Mouse (Mus musculus): ENCODE measurements around the gene Mgat5b.
A peak's percentile ranks its signal among the peaks of the same experiment; 100 is the strongest.

Gene Mgat5b

GRCm38 (mm10) chr11:116982543-116982942 lies 63.9 kb downstream of the Mgat5b start:
- no peak for DNase-seq (ENCODE audit: low spot score)

DNA sequence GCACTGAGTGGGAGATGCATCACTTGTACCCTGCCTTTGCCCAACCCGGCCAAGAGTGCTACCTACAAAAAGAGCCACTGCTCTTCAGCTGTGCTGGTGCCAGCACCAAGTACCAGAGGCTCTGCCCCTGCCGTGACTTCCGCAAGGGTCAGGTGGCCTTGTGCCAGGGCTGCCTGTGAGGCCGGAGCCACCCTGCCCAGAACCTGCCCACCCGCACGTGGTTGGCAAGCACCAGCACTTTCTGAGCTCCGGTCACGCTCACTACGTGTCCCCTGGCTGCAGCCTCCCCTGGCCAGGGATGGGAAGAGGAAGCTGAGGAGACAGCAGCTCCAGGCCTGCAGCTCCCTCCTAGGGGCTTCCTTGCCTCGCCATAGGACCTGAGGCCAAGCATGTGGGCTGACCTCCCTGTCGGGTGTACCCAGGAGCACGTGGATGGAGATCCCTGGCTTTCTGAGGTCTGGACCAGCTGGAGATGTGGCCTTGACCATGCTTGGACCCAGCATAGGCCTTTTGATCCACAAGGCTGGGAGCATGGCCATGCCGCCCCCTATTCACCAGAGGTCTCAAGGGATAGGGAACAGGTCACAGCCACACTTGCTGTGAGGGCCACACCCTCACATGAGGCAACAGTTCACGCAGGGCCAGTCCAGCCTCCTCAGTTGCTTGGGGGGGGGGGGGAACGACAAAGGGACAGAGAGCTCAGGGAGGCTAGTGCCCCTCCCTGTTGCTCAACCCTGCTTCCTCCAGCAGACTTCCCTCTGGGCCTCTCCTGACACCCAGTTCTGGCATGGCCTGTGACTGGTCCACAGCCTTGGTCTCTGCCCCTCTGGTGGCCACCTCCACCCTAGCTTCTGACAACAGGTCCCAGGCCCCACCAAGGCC lies 67.1 kb downstream of the Mgat5b start:
- DNase-seq (ENCODE audit: low spot score): no peak

DNA sequence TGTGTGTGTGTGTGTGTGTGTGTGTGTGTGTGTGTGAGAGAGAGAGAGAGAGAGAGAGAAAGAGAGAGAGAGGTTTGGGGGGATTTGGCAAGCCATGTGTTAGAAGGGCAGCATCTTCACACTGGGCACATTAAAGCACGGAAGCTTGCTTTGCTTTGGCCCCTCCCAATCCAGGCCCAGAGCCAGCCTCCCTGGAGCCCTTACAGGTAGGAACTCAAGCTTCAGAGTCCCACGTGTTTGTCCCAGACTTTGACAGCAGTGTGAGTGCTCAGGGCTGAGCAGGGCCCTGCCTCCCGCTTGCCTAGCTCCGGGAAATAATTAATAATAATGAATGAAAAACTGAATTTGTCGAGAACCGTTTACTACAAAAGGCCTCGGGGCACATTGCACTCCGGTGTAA lies 69.5 kb downstream of the Mgat5b start:
- no peak for DNase-seq (ENCODE audit: low spot score)

DNA sequence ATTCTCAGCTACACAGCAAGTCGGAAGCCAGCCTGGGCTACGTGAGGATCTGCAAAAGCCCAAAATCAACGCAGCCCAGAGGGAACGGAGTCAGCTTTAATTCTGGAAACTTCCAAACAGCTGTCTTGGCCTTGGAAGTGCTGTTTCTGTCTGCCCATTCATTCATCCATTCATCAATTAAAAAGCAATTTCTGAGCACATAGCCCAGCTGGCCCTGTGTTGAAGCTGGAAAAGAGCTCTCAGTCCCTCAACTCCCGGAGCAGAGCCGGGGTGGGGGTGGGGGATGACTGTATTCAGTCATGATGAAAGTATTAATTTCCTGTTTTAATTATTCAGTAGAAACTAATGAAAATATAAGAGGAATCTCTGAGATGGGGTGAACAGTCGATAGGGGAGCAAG lies 71.6 kb downstream of the Mgat5b start:
- DNase-seq (ENCODE audit: low spot score): no peak

DNA sequence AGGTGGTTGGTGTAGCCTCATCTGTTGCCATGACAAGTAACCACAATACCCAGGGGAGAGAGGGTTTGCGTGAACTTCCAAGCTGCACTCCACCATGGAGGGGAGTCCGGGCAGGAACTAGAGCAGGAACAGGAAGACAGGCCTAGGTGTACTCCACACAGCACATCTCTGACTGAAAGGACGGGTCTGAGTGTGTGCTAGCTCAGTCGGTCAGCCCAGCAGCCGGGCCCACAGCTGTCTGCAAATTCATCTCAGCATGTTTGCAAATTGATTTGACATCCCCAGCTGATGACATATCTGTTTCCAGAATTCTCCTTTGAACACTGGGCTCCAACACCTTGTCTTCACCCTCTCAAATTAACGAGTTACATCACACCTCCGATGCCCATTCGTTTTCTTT lies 72.7 kb downstream of the Mgat5b start:
- no peak for DNase-seq (ENCODE audit: low spot score)

- no peak for DNase-seq (ENCODE audit: low spot score)
These were observed 73.3 kb downstream of the Mgat5b start for GRCm38 (mm10) chr11:116991964-116992363.

DNA sequence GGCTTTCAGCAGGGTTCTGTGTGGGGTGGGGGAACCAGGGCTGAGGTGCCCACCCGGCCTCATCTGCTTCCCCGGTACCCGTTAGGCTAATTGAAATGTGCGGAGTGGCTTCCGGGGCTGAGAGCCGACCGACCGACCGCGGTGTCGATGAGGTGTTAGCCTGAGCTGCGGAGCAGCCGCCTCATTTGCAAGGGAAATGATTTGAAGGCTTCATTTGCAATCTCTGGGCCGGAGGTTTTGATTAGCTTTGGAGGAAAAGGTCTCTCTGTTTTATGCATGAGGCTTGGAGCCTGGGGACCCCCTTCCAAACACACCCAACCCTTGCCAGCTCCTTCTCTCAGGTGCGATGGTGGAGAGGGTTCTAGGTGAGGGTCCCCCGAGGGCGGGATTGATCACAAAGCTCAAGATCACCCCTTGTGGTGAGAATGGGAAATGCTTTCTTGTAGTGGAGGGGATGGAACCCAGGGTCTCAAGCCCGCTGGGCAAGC lies 75.5 kb downstream of the Mgat5b start:
- DNase-seq (ENCODE audit: low spot score): no peak

DNA sequence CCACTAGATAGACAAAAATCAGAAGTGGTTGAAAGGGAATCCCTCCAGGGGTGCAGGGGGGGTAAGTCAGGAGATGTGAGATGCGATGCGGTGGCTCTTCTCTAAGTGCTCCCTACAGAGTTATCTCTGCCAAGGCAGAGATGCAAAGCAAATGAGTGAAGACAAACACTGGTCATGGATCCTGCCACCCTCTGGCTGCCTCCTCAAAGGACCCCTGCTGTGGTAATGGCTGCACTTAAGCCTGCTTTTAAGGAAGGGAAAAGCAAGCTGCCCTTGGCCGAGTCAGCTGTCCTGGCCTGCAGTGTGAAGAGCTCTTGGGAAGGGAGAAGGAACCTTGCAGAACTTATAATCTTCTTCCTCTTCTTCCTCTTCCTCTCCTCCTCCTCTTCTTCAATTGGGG lies 78.3 kb downstream of the Mgat5b start:
- no peak for DNase-seq (ENCODE audit: low spot score)

GRCm38 (mm10) chr11:116998935-116999334 lies 80.3 kb downstream of the Mgat5b start:
- no peak for DNase-seq (ENCODE audit: low spot score)

GRCm38 (mm10) chr11:117000219-117000618 lies 81.6 kb downstream of the Mgat5b start:
- DNase-seq (ENCODE audit: low spot score): no peak

DNA sequence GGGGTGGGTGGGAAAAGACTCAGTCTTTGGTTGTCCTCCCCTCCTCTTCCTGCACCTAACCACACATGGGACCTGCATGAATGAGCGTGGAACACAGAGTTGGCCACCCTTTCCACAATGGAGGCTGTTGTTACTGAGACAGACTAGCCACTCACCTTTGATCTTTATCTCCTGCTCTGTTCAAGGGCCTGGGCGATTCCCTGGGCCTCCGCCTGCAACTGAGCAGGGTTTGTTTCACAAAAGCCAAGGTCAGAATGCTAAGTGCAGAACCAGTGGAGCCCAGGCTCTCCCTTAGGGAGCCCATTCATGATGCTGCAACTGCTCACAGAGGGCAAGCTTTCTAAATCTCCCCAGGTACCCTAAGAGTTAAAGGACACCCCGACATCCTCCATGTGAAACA lies 83.1 kb downstream of the Mgat5b start:
- DNase-seq (ENCODE audit: low spot score): no peak

- no peak for DNase-seq (ENCODE audit: low spot score)
These were observed 84.8 kb downstream of the Mgat5b start for GRCm38 (mm10) chr11:117003503-117003902.

DNA sequence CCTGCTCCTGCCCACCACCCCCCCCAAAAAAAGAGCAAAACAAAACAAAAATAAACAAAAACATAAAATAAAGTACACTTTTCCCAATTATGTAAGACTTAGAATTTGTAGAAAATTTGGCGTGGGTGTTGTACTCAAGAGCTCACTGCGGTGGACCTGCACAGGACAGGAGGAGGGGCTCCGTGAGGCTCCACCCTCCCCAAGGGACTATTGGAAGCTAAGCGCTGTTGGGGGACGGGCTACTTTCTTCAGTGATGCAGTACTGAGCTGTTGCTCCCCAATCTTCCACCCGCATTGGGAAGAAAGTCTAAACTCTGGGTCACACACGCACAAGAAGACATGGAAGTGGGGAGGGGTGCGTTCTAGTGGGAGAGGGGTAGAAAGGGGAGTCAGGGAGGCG lies 85.6 kb downstream of the Mgat5b start:
- no peak for DNase-seq (ENCODE audit: low spot score)

DNA sequence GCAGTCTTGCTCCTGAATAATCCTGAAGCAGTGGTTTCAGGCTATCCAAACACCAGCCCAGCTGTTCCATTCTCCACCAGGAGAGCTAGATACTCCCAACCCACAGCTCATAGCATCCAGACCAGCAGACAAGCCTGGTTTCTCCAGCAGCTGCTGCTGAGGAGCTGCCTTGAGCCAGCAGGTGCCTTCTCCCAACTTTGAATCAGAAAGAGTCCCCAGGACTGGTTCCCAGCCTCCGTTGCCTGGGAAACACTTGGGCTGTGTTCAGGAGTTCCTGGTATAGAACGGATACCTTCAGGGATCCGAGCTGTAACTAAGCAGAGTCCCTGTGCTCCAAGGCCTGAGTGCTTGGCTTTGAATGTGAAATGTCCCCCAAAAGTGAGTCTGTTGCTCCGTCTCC lies 98.8 kb downstream of the Mgat5b start:
- DNase-seq (ENCODE audit: low spot score): no peak

DNA sequence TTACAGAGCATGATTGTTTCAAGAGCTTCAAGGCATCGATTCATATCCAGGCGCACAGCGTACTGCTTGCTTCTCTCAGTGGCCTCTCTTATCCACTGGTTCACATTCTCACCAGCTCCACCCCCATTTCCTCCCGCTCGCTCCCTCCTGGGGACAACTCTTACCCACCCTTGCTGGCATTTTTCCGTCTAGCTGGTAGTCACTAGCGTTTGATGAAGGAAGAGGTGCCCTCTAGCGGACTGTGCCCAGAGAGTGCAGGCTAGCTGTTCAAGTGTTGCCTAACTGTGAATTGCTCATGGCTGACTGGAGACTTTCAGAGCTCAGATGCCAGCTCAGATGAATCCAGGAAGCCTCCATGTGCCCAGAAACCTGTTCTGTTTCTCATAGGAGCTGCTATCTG lies 99.7 kb downstream of the Mgat5b start:
- DNase-seq (ENCODE audit: low spot score): peak; percentile 29

GRCm38 (mm10) chr11:117021026-117021425 lies 102.4 kb downstream of the Mgat5b start:
- no peak for DNase-seq (ENCODE audit: low spot score)

DNA sequence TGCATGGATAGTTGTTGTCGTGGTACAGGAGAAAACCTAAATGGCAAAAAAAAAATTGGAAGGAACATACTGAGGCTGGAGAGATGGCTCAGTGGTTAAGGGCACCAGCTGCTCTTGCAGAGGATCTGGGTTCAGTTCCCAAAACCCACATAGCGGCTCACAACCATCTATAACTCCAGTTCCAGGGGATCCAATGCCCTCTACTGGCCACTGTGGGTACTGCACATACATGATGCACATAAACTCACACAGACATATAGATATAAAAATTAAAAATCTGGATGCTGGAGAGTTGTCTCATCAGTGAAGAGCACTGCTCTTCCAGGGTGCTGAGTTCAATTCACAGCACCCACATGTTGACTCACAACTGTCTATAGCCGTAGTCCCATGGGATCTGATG lies 104.9 kb downstream of the Mgat5b start:
- DNase-seq (ENCODE audit: low spot score): no peak

GRCm38 (mm10) chr11:117027681-117028080 lies 109.0 kb downstream of the Mgat5b start:
- peak; percentile 13 for DNase-seq (ENCODE audit: low spot score)

DNA sequence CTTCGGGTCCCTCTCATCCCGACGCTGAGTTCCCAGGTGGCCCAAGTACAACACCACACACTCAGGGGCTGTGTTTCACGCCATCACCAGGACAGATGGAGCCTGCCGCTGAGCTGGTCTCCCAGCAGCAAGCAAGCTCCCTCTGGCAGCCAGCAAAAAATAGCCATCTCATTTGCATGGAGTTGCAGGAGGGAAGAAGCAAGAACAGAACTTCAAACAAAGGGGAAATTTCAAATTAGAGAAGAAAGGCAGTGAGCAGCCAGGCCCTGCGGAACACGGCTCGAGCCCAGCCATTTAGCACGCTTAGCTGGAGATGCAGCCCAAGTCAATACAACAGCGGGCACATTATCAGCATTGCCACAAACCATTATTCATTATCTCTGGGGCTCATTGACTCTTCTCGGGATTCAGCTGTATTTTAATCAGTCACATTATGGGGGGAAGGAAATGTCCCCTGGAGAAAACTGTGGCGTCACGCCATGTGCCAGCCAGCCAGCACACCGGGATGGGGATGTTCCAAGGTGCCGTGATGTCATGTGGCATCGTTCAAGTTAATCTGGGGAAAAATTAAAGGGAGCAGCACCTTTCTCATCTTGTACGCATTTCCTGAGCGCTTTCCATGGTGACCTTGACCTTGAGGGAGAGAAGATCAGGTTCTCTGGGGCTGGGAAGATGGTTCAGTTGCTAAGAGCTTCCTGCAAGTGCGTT lies 110.4 kb downstream of the Mgat5b start:
- no peak for DNase-seq (ENCODE audit: low spot score)

- no peak for DNase-seq (ENCODE audit: low spot score)
These were observed 110.9 kb downstream of the Mgat5b start for GRCm38 (mm10) chr11:117029569-117029955.

DNA sequence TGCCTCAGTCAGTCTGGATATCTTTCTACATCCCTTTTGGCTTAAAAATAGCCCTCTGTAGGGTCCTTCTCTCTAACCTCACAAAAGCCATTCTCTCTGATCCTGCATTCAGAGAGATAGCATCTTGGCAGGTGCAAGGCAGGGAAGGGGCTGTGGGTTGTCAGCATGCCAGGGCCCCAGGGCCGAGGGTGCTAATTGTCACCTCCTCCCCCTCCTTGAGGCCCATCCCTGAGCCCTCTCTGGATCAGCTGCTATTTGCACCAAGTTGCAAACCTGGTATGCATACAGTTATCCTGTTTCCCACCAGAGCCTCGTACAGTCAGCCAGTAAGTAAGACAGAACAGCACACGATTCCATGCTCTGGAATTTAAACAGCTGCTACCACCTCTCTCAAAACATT lies 111.4 kb downstream of the Mgat5b start:
- DNase-seq (ENCODE audit: low spot score): no peak

GRCm38 (mm10) chr11:117030471-117031101 lies 111.9 kb downstream of the Mgat5b start:
- DNase-seq (ENCODE audit: low spot score): no peak

GRCm38 (mm10) chr11:117031249-117031648 lies 112.6 kb downstream of the Mgat5b start:
- no peak for DNase-seq (ENCODE audit: low spot score)

Data from spleen, adult 12 weeks (tissue).